Mouse (Mus musculus): Measurements from ENCODE around the gene Camk1d. TPM values are rescaled to one million over a fixed set of nuclear protein-coding genes. Genes with fewer than 3 reads are reported as not detected.

Camk1d gene
- polyA plus RNA-seq, 1 experiment, result 58.0 TPM

DNA sequence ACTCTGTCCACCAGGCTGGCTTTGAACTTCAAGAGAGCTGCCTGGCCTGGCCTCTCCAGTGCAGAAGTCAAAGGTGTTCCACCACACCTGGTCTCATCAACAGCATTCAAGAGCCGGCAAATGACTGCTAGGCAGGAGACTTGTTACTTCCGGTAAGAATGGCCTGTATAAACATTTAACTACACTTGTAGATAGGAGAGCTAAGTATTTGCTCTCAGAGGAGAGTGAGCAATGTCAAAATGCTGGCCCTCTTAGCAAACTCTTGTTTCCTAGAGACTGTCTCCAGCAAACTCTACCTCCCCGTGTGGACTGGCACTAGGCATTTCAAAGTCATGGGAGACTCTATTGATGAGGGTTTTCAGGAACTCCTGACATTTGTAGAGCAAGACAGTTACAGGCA lies 56.3 kb downstream of the Camk1d start:
- no peak overlapping the region for H3K27ac ChIP-seq (ENCODE audit: insufficient read depth, low read depth, low read length)
- no peak for TF ChIP-seq CTCF (IDR thresholded peaks at IDR 0.05; ENCODE audit: insufficient read depth, low read depth, low read length)
- TF ChIP-seq POLR2A (IDR thresholded peaks at IDR 0.05; ENCODE audit: insufficient read depth, low read depth, low read length), result no peak
- WGBS, result 75% methylated on average over 3 of the region's 3 CpGs

DNA sequence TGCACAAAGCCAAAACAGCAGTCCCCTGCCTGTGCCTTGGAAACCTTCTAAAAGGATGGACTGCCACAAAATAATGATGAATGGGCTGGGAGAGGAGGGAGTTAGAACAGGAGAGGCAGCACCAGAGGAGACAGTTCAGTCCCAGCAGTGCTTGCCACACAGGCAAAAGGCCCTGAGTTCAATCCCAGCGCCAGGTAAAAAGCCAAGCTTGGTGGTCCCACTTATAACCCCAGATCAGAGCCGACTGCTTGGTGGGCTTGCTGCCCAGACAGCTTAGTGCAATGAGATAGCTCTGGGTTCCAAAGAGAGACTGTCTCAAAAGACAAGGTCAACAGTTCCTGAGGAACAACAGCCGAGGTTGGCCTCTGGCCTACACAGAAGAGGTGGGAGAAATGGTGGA lies 58.0 kb downstream of the Camk1d start:
- H3K4me1 ChIP-seq (ENCODE audit: control insufficient read depth, insufficient read depth, low read length), result peaks cover 4% of the 10 kb centered on the region; the same call in 1 of the 2 replicates
- H3K4me3 ChIP-seq (ENCODE audit: insufficient read depth, low read depth, low read length), result no peak overlapping the region
- TF ChIP-seq POLR2A (IDR thresholded peaks at IDR 0.05; ENCODE audit: insufficient read depth, low read depth, low read length) (no peak), CTCF (IDR thresholded peaks at IDR 0.05; ENCODE audit: insufficient read depth, low read depth, low read length) (no peak)
- H3K27ac ChIP-seq (ENCODE audit: insufficient read depth, low read depth, low read length), result no peak overlapping the region
- WGBS, result 61% methylated on average over 3 of the region's 3 CpGs

More for the DNA sequence above, 56.3 kb downstream of the Camk1d start:
- Histone ChIP-seq H3K4me3 (ENCODE audit: insufficient read depth, low read depth, low read length) (no peak overlapping the region), H3K4me1 (ENCODE audit: control insufficient read depth, insufficient read depth, low read length) (peaks cover 6% of the 10 kb centered on the region; the same call in 1 of the 2 replicates)

DNA sequence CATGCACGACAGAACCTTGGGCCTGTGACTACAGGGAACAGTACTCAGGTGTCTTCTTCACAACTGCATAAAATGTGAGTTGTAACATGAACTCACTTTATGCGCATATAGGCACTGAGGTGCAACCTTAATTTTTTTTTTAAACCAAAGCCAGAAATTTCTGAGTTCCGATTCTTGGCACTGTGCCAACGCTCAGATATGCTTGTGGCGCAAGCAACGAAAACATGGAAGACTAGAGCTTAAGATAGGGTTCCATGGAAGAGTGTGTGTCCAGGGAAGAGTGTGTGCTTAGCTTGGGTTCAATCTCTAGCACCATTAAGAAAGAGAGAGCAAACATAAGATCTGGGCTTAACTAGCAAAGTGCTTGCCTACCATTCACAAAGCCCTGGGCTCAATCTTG lies 62.2 kb downstream of the Camk1d start:
- H3K4me3 ChIP-seq (ENCODE audit: insufficient read depth, low read depth, low read length), result no peak overlapping the region
- TF ChIP-seq POLR2A (IDR thresholded peaks at IDR 0.05; ENCODE audit: insufficient read depth, low read depth, low read length) (no peak), CTCF (IDR thresholded peaks at IDR 0.05; ENCODE audit: insufficient read depth, low read depth, low read length) (no peak)
- no peak overlapping the region for H3K27ac ChIP-seq (ENCODE audit: insufficient read depth, low read depth, low read length)
- peaks cover 3% of the 10 kb centered on the region; the same call in 1 of the 2 replicates for H3K4me1 ChIP-seq (ENCODE audit: control insufficient read depth, insufficient read depth, low read length)
- 77% methylated on average over 6 of the region's 6 CpGs for WGBS

- TF ChIP-seq CTCF (IDR thresholded peaks at IDR 0.05; ENCODE audit: insufficient read depth, low read depth, low read length) (no peak), POLR2A (IDR thresholded peaks at IDR 0.05; ENCODE audit: insufficient read depth, low read depth, low read length) (no peak)
- Histone ChIP-seq H3K4me3 (ENCODE audit: insufficient read depth, low read depth, low read length) (no peak overlapping the region), H3K27ac (ENCODE audit: insufficient read depth, low read depth, low read length) (no peak overlapping the region), H3K4me1 (ENCODE audit: control insufficient read depth, insufficient read depth, low read length) (peaks cover 3% of the 10 kb centered on the region; the same call in 1 of the 2 replicates)
- 42% methylated on average over 10 of the region's 10 CpGs for WGBS
These were observed 62.9 kb downstream of the Camk1d start for GRCm38 (mm10) chr2:5651285-5651870.

DNA sequence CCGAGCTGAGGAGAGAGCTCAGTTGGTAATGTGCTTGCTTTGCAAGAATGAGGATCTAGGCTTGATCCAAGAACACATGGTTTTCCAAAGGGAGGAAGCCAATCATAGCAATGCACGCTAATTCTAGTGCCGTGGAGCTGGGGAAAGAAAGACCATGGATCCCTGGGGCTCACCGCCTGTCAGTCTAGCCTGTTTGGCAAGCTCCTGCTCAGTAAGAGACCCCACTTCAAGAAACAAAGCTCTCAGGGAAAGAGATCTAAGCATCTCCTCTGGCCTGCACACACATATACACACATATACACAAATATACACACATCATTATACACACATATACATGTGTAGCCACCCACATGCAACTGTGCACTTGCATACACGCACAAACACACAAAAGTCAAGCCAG lies 65.1 kb downstream of the Camk1d start:
- peaks cover 6% of the 10 kb centered on the region for H3K4me1 ChIP-seq (ENCODE audit: control insufficient read depth, insufficient read depth, low read length)
- H3K4me3 ChIP-seq (ENCODE audit: insufficient read depth, low read depth, low read length), result no peak overlapping the region
- WGBS, result 64% methylated on average over 5 of the region's 5 CpGs
- no peak overlapping the region for H3K27ac ChIP-seq (ENCODE audit: insufficient read depth, low read depth, low read length)
- TF ChIP-seq CTCF (IDR thresholded peaks at IDR 0.05; ENCODE audit: insufficient read depth, low read depth, low read length) (no peak), POLR2A (IDR thresholded peaks at IDR 0.05; ENCODE audit: insufficient read depth, low read depth, low read length) (no peak)

DNA sequence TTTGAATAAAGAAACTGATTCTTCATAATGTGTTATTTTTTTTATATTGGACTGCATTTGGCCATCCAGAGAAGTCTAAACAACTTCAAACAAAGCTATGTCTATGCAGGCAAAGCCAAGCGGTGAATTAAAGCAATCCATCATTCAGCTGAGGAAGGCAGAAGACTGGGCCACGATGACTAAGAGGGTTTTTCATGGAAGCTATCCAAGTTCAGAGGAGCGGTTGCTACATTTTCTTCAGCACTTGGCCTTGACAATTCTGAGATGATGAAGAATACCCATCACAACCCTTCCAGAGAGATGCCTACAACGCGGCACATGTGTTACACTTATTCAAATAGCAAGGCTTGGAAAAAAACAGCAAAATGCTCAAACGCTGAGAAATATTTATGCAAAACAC lies 65.6 kb downstream of the Camk1d start:
- Histone ChIP-seq H3K4me3 (ENCODE audit: insufficient read depth, low read depth, low read length) (no peak overlapping the region), H3K4me1 (ENCODE audit: control insufficient read depth, insufficient read depth, low read length) (peaks cover 10% of the 10 kb centered on the region), H3K27ac (ENCODE audit: insufficient read depth, low read depth, low read length) (no peak overlapping the region)
- no peak for TF ChIP-seq CTCF (IDR thresholded peaks at IDR 0.05; ENCODE audit: insufficient read depth, low read depth, low read length)
- WGBS, result 63% methylated on average over 6 of the region's 6 CpGs

DNA sequence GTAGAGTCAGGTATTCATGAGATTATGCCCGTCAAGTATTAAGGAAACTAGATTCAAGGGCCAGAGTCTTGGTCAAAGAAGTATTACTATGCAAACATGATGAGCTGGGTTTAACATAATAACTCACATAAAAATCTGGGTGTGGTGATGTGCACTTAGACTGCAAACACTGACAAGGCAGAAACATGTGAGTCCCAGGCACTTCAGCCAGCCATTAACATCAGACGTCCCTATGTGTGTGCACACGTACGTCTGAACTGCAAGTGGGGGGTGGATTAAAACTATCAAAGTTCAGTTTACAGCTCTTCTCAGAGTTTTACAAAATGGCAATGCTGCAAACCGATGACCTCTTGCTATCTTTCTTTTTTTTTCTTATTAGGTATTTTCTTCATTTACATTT lies 68.0 kb downstream of the Camk1d start:
- TF ChIP-seq CTCF (IDR thresholded peaks at IDR 0.05; ENCODE audit: insufficient read depth, low read depth, low read length), result no peak
- no peak for TF ChIP-seq POLR2A (IDR thresholded peaks at IDR 0.05; ENCODE audit: insufficient read depth, low read depth, low read length)
- Histone ChIP-seq H3K4me3 (ENCODE audit: insufficient read depth, low read depth, low read length) (no peak overlapping the region), H3K4me1 (ENCODE audit: control insufficient read depth, insufficient read depth, low read length) (peaks cover 18% of the 10 kb centered on the region), H3K27ac (ENCODE audit: insufficient read depth, low read depth, low read length) (no peak overlapping the region)
- 95% methylated on average over 5 of the region's 5 CpGs for WGBS

- TF ChIP-seq POLR2A (IDR thresholded peaks at IDR 0.05; ENCODE audit: insufficient read depth, low read depth, low read length), result no peak
- no peak for TF ChIP-seq CTCF (IDR thresholded peaks at IDR 0.05; ENCODE audit: insufficient read depth, low read depth, low read length)
- Histone ChIP-seq H3K4me1 (ENCODE audit: control insufficient read depth, insufficient read depth, low read length) (peaks cover 18% of the 10 kb centered on the region), H3K4me3 (ENCODE audit: insufficient read depth, low read depth, low read length) (no peak overlapping the region), H3K27ac (ENCODE audit: insufficient read depth, low read depth, low read length) (no peak overlapping the region)
- 76% methylated on average over 2 of the region's 2 CpGs for WGBS
These were observed 68.7 kb downstream of the Camk1d start for GRCm38 (mm10) chr2:5645584-5645983.

DNA sequence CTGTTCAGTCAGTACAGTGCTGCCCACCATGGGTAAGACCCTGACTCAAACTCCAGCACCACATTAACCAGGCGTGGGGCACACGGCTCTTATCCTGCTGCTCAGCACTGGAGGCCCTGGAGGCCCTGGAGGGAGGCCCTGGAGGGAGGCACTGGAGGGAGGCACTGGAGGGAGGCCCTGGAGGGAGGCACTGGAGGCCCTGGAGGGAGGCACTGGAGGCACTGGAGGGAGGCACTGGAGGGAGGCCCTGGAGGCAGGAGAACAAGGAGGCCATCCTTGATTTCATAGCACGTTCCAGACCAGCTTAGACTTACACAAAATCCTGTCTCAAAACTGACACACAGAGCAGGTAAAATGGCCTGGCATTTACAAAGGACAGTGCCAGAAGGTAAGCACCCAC lies 70.4 kb downstream of the Camk1d start:
- Histone ChIP-seq H3K27ac (ENCODE audit: insufficient read depth, low read depth, low read length) (no peak overlapping the region), H3K4me1 (ENCODE audit: control insufficient read depth, insufficient read depth, low read length) (peaks cover 24% of the 10 kb centered on the region), H3K4me3 (ENCODE audit: insufficient read depth, low read depth, low read length) (no peak overlapping the region)
- no peak for TF ChIP-seq CTCF (IDR thresholded peaks at IDR 0.05; ENCODE audit: insufficient read depth, low read depth, low read length)
- no peak for TF ChIP-seq POLR2A (IDR thresholded peaks at IDR 0.05; ENCODE audit: insufficient read depth, low read depth, low read length)
- 88% methylated on average over 3 of the region's 3 CpGs for WGBS

DNA sequence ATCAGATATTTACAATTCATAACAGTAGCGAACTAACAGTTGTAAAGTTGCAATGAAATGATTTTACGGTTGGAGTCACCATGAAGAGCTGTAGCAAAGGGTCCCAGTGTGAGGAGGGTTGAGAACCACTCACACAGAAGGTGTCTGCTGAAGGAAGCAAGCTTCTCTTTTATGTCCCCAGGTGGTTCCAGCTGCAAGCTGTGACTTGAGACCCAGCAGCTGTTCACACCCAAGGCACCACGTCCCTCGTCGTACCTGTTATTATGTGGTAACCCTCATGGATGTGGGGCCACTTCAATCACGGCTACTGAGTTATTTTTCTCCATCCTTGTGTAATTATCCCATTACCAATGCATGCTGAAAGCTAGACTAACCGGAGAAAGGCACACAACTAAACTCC lies 71.1 kb downstream of the Camk1d start:
- WGBS, result 84% methylated on average over 7 of the region's 7 CpGs

More for the DNA sequence above, 71.1 kb downstream of the Camk1d start:
- peaks cover 24% of the 10 kb centered on the region for H3K4me1 ChIP-seq (ENCODE audit: control insufficient read depth, insufficient read depth, low read length)
- no peak overlapping the region for H3K27ac ChIP-seq (ENCODE audit: insufficient read depth, low read depth, low read length)
- TF ChIP-seq POLR2A (IDR thresholded peaks at IDR 0.05; ENCODE audit: insufficient read depth, low read depth, low read length) (no peak), CTCF (IDR thresholded peaks at IDR 0.05; ENCODE audit: insufficient read depth, low read depth, low read length) (no peak)
- no peak overlapping the region for H3K4me3 ChIP-seq (ENCODE audit: insufficient read depth, low read depth, low read length)
